Mouse (Mus musculus) midbrain, embryonic 15.5 days (tissue): ENCODE measurements around the gene Ucp2. TPM values are rescaled to one million over a fixed set of nuclear protein-coding genes. Genes with fewer than 3 reads are reported as not detected.

ENCODE experiments used
- ATAC-seq: fragments of 200-750 bp; cut with Nextera tagmentation; replicated peaks from 2 replicates; pipeline ENCODE4 v1.8.0; 2017; ENCODE audit warnings: moderate TSS enrichment
- H3K27ac ChIP-seq: fragments of 300-500 bp; sonication (generic); 2 replicates; pipeline ENCODE4 v1.5.1; 2015; ENCODE audit warnings: mild to moderate bottlenecking, inconsistent platforms
- H3K27me3 ChIP-seq: fragments of 300-500 bp; sonication (generic); replicated peaks from 2 replicates; pipeline ENCODE4 v1.6.1; 2015; ENCODE audit warnings: inconsistent platforms
- H3K36me3 ChIP-seq: fragments of 300-500 bp; sonication (generic); replicated peaks from 2 replicates; pipeline ENCODE4 v1.6.1; 2015; ENCODE audit warnings: inconsistent platforms
- H3K4me1 ChIP-seq: fragments of 300-500 bp; sonication (generic); 2 replicates; pipeline ENCODE4 v1.6.1; 2015; ENCODE audit warnings: inconsistent platforms
- H3K4me2 ChIP-seq: fragments of 300-500 bp; sonication (generic); 2 replicates; pipeline ENCODE4 v1.6.1; 2015; ENCODE audit warnings: inconsistent platforms, mild to moderate bottlenecking, moderate library complexity
- H3K4me3 ChIP-seq: fragments of 300-500 bp; sonication (generic); 2 replicates; pipeline ENCODE4 v1.5.1; 2015; ENCODE audit warnings: mild to moderate bottlenecking, inconsistent platforms
- H3K9ac ChIP-seq: fragments of 300-500 bp; sonication (generic); 2 replicates; pipeline ENCODE4 v1.6.1; 2015; ENCODE audit warnings: mild to moderate bottlenecking, inconsistent platforms
- H3K9me3 ChIP-seq: fragments of 300-500 bp; sonication (generic); 2 replicates; pipeline ENCODE4 v1.6.1; 2016; ENCODE audit warnings: inconsistent platforms
- WGBS: fragments of 180-500 bp; shearing (Covaris S2); methylation state at CpG from one replicate; pipeline ENCODE4 v1.1.7; 2015; ENCODE audit warnings: mixed read lengths; 5-methylcytosine and 5-hydroxymethylcytosine counted together
- polyA plus RNA-seq: library from polyadenylated mRNA; unstranded; fragments of >200 nt; fragmentation: Nextera tagmentation; extraction: Ambion mirVana; gene quantifications from 2 replicates; pipeline ENCODE4 v1.2.1, GENCODE M21; 2015

Gene Ucp2
- 57.2 and 61.6 TPM in 2 replicates for polyA plus RNA-seq

- WGBS, result 2% methylated on average over 27 of the region's 27 CpGs
- no peak within 1 kb of the TSS for H3K27ac ChIP-seq
Measured at GRCm38 (mm10) chr7:100493117-100493483, at the start of gene Ucp2. Gene Ucp2 (plus strand): TSS chr7:100493337.

GRCm38 (mm10) chr7:100443728-100444127 lies 49.4 kb upstream of the Ucp2 start:
- no peaks in the 10 kb centered on the region for H3K27me3 ChIP-seq
- no peaks in the 10 kb centered on the region for H3K9me3 ChIP-seq
- H3K4me3 ChIP-seq, result no peak overlapping the region
- no peak overlapping the region for H3K27ac ChIP-seq
- no peak for ATAC-seq
- no peak overlapping the region for H3K4me2 ChIP-seq
- H3K36me3 ChIP-seq, result peaks cover 56% of the 10 kb centered on the region
- 91% methylated on average over 4 of the region's 4 CpGs for WGBS
- H3K9ac ChIP-seq, result no peak overlapping the region
- H3K4me1 ChIP-seq, result no peaks in the 10 kb centered on the region

More at GRCm38 (mm10) chr7:100493117-100493483, at the start of gene Ucp2:
- H3K9me3 ChIP-seq, result no peaks in the 10 kb centered on the region
- H3K4me3 ChIP-seq, result peak within 1 kb of the TSS; percentile 37
- H3K4me2 ChIP-seq, result peak within 1 kb of the TSS; percentile 66
- H3K4me1 ChIP-seq, result peaks cover 37% of the 10 kb centered on the region
- ATAC-seq, result no peak
- no peaks in the 10 kb centered on the region for H3K27me3 ChIP-seq
- H3K36me3 ChIP-seq, result no peaks in the 10 kb centered on the region
- H3K9ac ChIP-seq, result peak within 1 kb of the TSS; percentile 23; the same call in 1 of the 2 replicates

- Histone ChIP-seq H3K4me3 (no peak overlapping the region), H3K9ac (no peak overlapping the region), H3K4me1 (no peaks in the 10 kb centered on the region), H3K27me3 (no peaks in the 10 kb centered on the region), H3K9me3 (no peaks in the 10 kb centered on the region), H3K36me3 (peaks cover 59% of the 10 kb centered on the region), H3K27ac (no peak overlapping the region), H3K4me2 (no peak overlapping the region)
- WGBS, result 99% methylated on average over 5 of the region's 5 CpGs
- ATAC-seq, result no peak
Measured at GRCm38 (mm10) chr7:100446271-100446670, 46.9 kb upstream of the Ucp2 start.

- H3K4me3 ChIP-seq, result no peak overlapping the region
- H3K9me3 ChIP-seq, result no peaks in the 10 kb centered on the region
- H3K36me3 ChIP-seq, result peaks cover 58% of the 10 kb centered on the region
- no peak for ATAC-seq
- no peaks in the 10 kb centered on the region for H3K27me3 ChIP-seq
- no peak overlapping the region for H3K27ac ChIP-seq
- 94% methylated on average over 12 of the region's 12 CpGs for WGBS
- no peak overlapping the region for H3K9ac ChIP-seq
- H3K4me2 ChIP-seq, result no peak overlapping the region
- no peaks in the 10 kb centered on the region for H3K4me1 ChIP-seq
Measured at GRCm38 (mm10) chr7:100448530-100448929, 44.6 kb upstream of the Ucp2 start.

- Histone ChIP-seq H3K36me3 (peaks cover 62% of the 10 kb centered on the region), H3K4me1 (no peaks in the 10 kb centered on the region), H3K27me3 (no peaks in the 10 kb centered on the region), H3K9me3 (no peaks in the 10 kb centered on the region), H3K4me2 (no peak overlapping the region), H3K4me3 (no peak overlapping the region), H3K27ac (no peak overlapping the region), H3K9ac (no peak overlapping the region)
- 95% methylated on average over 3 of the region's 3 CpGs for WGBS
- no peak for ATAC-seq
Measured at GRCm38 (mm10) chr7:100448985-100449384, 44.2 kb upstream of the Ucp2 start.

- no peak overlapping the region for H3K9ac ChIP-seq
- H3K9me3 ChIP-seq, result no peaks in the 10 kb centered on the region
- H3K27ac ChIP-seq, result no peak overlapping the region
- H3K4me2 ChIP-seq, result no peak overlapping the region
- no peaks in the 10 kb centered on the region for H3K4me1 ChIP-seq
- WGBS, result 76% methylated on average over 1 of the region's 1 CpGs
- H3K36me3 ChIP-seq, result peaks cover 36% of the 10 kb centered on the region
- no peak for ATAC-seq
- H3K4me3 ChIP-seq, result no peak overlapping the region
- no peaks in the 10 kb centered on the region for H3K27me3 ChIP-seq
Measured at GRCm38 (mm10) chr7:100458153-100458552, 35.0 kb upstream of the Ucp2 start.

- H3K4me2 ChIP-seq, result no peak overlapping the region
- H3K27ac ChIP-seq, result no peak overlapping the region
- no peak for ATAC-seq
- H3K4me3 ChIP-seq, result no peak overlapping the region
- no peaks in the 10 kb centered on the region for H3K27me3 ChIP-seq
- 88% methylated on average over 3 of the region's 3 CpGs for WGBS
- peaks cover 23% of the 10 kb centered on the region for H3K36me3 ChIP-seq
- no peak overlapping the region for H3K9ac ChIP-seq
- no peaks in the 10 kb centered on the region for H3K4me1 ChIP-seq
- H3K9me3 ChIP-seq, result no peaks in the 10 kb centered on the region
Measured at GRCm38 (mm10) chr7:100459862-100460261, 33.3 kb upstream of the Ucp2 start.

- no peaks in the 10 kb centered on the region for H3K9me3 ChIP-seq
- no peaks in the 10 kb centered on the region for H3K27me3 ChIP-seq
- H3K4me3 ChIP-seq, result no peak overlapping the region
- no peak for ATAC-seq
- no peak overlapping the region for H3K4me2 ChIP-seq
- no peak overlapping the region for H3K27ac ChIP-seq
- peaks cover 8% of the 10 kb centered on the region for H3K36me3 ChIP-seq
- H3K4me1 ChIP-seq, result no peaks in the 10 kb centered on the region
- WGBS, result 86% methylated on average over 6 of the region's 6 CpGs
- no peak overlapping the region for H3K9ac ChIP-seq
Measured at GRCm38 (mm10) chr7:100461621-100462151, 31.5 kb upstream of the Ucp2 start.

GRCm38 (mm10) chr7:100463194-100463593 lies 29.9 kb upstream of the Ucp2 start:
- 87% methylated on average over 9 of the region's 9 CpGs for WGBS
- H3K4me1 ChIP-seq, result no peaks in the 10 kb centered on the region
- peaks cover 6% of the 10 kb centered on the region for H3K36me3 ChIP-seq
- H3K9me3 ChIP-seq, result no peaks in the 10 kb centered on the region
- no peak overlapping the region for H3K4me3 ChIP-seq
- no peaks in the 10 kb centered on the region for H3K27me3 ChIP-seq
- H3K4me2 ChIP-seq, result no peak overlapping the region
- no peak for ATAC-seq
- no peak overlapping the region for H3K27ac ChIP-seq
- no peak overlapping the region for H3K9ac ChIP-seq

GRCm38 (mm10) chr7:100463757-100464156 lies 29.4 kb upstream of the Ucp2 start:
- H3K9me3 ChIP-seq, result no peaks in the 10 kb centered on the region
- no peaks in the 10 kb centered on the region for H3K27me3 ChIP-seq
- no peak overlapping the region for H3K27ac ChIP-seq
- WGBS, result 92% methylated on average over 10 of the region's 10 CpGs
- no peak overlapping the region for H3K9ac ChIP-seq
- H3K4me2 ChIP-seq, result no peak overlapping the region
- H3K4me3 ChIP-seq, result no peak overlapping the region
- no peaks in the 10 kb centered on the region for H3K4me1 ChIP-seq
- peaks cover 6% of the 10 kb centered on the region for H3K36me3 ChIP-seq
- no peak for ATAC-seq

- peaks cover 11% of the 10 kb centered on the region for H3K36me3 ChIP-seq
- 96% methylated on average over 7 of the region's 7 CpGs for WGBS
- no peaks in the 10 kb centered on the region for H3K9me3 ChIP-seq
- ATAC-seq, result no peak
- no peak overlapping the region for H3K9ac ChIP-seq
- H3K4me3 ChIP-seq, result no peak overlapping the region
- no peaks in the 10 kb centered on the region for H3K27me3 ChIP-seq
- no peak overlapping the region for H3K4me2 ChIP-seq
- no peaks in the 10 kb centered on the region for H3K4me1 ChIP-seq
- H3K27ac ChIP-seq, result no peak overlapping the region
Measured at GRCm38 (mm10) chr7:100464248-100464647, 28.9 kb upstream of the Ucp2 start.

GRCm38 (mm10) chr7:100465248-100465647 lies 27.9 kb upstream of the Ucp2 start:
- Histone ChIP-seq H3K27me3 (no peaks in the 10 kb centered on the region), H3K4me3 (no peak overlapping the region), H3K9me3 (no peaks in the 10 kb centered on the region), H3K36me3 (peaks cover 11% of the 10 kb centered on the region; the same call in 1 of the 2 replicates), H3K4me1 (no peaks in the 10 kb centered on the region), H3K9ac (no peak overlapping the region), H3K27ac (no peak overlapping the region), H3K4me2 (no peak overlapping the region)
- WGBS, result 91% methylated on average over 4 of the region's 4 CpGs
- ATAC-seq, result no peak

GRCm38 (mm10) chr7:100465656-100466309 lies 27.4 kb upstream of the Ucp2 start:
- 78% methylated on average over 5 of the region's 5 CpGs for WGBS
- H3K36me3 ChIP-seq, result peaks cover 11% of the 10 kb centered on the region; the same call in 1 of the 2 replicates
- no peak overlapping the region for H3K4me2 ChIP-seq
- no peaks in the 10 kb centered on the region for H3K27me3 ChIP-seq
- no peak overlapping the region for H3K9ac ChIP-seq
- ATAC-seq, result no peak
- no peak overlapping the region for H3K27ac ChIP-seq
- no peaks in the 10 kb centered on the region for H3K9me3 ChIP-seq
- H3K4me3 ChIP-seq, result no peak overlapping the region
- no peaks in the 10 kb centered on the region for H3K4me1 ChIP-seq
